Mouse (Mus musculus) ovary, postnatal 36 days (tissue): ENCODE data around the gene Plppr3.
A peak's percentile ranks its signal among the peaks of the same experiment; 100 is the strongest.
"Not testable (repeated sequence)": the region's sequence is repeated elsewhere in the genome, so short reads cannot be mapped to it uniquely, and the experiment has no call there.

Experiments used
- DNase-seq: peaks from one replicate; pipeline ENCODE4 v3.0.0; 2022; ENCODE audit warnings: low spot score, mixed read lengths

Gene Plppr3

DNA sequence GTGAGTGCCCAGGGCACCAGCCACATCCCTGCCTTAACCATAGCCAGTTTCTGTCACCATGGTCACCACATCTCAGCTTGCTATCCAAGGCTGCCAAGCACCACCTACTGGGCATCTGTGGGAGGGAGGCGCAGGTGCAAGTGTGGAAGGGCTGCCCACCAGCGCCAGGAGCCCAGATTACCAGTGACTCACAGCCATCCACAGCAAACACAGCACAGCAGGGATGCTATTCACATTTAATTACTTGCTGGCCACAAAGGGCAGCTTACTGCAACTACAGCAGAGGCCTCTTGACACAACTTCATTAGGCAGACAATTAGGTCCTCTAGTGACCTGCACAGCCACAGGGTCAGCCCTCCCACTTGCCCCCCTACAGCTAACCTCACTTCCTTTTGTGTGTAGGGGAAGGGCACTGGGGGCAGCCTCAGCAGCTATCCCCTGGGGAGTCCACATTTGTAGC, 26.5 kb upstream of the Plppr3 start:
- DNase-seq, result no peak

DNA sequence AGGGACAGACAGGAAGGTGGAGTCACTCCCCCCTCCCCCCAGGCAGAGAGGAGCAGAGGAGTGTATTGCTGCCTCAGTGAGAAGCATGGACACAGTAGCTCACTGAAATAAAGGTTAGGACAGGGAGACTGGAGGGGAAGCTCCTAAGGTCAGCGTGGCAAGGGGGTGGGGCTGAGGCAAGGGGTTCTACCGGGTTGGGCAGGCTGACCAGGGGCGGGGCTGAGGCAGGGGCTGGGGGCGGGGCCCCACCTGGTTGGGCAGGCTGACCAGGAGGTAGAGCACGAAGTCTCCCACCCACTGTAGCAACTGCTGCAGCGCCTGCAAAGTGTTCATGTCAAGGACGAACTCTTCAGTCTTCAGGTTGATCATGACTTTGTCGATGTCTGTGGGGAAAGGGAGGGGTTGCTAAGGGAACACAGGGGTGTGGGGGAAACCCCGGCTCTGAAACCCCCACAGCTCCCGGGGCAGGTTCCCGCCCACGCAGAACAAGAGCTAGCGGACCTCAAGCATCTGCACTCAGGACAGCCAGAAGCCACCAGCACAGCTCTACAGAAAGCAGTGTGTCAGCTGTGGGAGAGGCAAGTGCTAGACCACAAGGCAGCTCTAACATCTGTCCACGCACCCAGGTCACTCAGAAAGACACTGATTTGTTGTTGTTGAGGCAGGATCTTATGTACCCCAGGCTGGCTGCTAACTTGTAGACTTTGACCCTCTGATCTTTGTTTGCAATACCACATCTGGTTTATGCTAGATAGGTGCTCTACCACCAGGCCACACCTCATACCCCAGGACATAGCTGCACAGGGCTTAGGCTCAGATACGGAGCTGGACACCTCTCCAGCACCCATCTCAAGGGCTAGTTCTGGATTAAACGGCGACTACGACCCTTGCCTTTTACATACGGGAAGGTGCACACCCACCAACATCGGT, 23.1 kb upstream of the Plppr3 start:
- DNase-seq, result no peak

DNA sequence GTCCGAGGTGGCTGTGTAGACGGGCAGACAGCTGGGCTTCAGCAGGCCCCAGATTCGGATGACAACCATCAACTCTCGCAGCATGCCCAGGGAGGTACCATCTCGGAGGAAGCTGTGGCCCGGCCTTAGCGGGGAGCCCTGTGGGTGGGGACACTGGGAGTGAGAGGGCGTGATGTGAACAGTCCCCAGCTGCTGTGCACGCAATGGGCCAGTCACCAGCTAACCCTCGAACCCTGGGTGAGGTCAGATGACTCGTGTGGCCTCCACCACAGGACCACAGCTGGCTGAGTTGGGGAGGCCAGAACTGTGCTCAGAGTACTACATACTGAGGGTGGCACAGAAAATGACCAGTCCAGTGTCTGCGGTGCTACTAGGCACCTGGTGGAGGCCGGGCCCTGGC, 22.4 kb upstream of the Plppr3 start:
- DNase-seq, result no peak

DNA sequence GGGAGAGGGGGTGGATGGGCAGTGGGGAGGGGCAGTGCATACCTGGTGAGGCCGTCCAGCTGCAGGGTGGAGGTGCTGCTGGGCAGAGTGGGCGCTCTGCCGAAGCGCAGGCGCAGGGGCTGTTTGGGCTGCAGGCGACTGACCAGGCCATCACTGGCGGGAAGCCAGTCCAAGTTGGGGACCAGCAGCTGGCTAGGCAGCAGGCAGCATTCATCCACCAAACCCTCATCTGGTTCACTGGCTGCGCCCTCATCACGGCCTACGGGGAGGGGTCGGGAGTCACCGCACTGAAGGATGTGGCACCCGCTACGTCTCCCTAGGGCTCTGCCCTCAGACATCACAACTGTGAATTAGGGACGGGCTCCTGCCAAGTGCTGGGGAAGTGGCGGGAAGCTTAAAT, 21.9 kb upstream of the Plppr3 start:
- DNase-seq, result peak; percentile 42

DNA sequence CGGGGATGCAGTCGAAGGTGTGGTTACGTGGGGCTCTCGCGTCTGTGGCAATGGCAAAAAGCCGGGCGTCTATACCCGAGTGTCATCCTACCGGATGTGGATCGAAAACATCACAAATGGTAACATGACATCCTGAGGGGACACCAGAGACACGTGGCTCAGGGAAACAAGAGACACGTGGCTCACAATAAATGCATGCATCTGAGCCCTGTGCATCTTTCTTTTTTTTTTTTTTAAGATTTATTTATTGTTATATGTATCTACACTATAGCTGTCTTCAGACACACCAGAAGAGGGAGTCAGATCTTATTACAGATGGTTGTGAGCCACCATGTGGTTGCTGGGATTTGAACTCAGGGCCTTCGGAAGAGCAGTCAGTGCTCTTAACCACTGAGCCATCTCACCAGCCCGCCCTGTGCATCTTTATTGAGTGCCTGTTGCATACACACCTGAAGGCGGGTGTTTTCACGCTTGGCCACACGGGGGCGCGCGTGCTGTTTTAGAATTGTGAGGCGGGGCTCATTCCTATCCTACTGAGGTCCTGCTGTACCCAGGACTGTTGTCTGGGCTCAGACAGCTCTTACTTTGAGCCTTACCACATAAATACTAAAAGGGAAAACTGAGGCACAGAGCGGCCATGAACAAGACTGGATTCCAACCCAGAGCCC, 18.2 kb upstream of the Plppr3 start:
- DNase-seq, result peak; percentile 71

DNA sequence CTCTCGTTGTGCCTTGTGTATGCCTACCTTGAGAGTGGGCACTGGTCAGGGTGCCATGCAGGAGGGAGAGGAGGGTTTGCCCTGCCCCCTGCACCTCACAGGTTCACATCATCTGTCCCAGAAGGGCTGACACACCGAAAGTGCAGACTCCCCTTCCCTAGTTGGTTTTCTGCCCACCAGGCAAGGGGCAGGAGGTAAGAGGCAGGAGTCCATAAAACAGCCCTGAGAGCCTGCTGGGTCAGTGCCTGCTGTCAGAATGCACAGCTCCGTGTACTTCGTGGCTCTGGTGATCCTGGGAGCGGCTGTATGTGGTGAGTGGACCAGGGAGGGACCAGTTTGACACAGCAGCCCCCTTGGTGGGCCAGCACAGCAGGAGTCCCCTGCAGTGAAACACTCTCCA, 16.2 kb upstream of the Plppr3 start, which contains the start of gene Cfd:
TSS of gene Cfd (plus strand) at position 184 of the 400 bp plus-strand sequence.
- no peak for DNase-seq

DNA sequence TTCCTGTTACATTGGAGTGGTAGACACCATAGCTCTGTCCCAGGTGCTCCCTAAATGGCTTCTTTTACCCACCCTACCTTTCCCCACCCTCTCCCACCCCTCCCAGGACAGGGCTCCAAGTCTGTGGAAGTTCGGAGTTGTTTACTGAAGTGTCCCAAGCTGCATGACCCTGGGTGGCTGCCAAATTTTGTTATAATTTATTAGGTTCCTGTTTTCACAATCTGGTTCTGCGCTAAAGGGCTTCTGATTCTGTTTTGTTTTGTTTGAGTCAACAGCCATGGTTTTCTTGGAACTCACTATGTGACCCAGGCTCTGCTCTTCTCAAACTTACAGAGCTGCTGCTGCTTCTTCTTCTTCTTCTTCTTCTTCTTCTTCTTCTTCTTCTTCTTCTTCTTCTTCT, 15.0 kb upstream of the Plppr3 start:
- DNase-seq, result no peak

DNA sequence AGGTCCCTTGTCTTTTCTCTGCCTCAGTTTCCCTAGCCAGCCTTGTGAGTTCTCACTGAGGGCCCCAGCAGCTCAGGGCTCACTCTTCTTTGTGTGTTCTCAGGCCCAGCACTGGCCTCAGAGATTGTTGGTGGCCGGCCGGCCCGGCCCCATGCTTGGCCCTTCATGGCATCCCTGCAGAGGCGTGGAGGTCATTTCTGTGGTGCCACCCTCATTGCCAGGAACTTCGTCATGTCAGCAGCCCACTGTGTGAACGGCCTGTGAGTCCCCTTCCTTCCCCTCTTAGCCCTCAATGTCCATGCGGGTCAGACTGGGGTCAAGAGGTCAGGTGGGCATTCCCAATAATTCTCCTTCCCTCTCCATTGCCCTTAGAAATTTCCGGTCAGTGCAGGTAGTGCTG, 12.2 kb upstream of the Plppr3 start:
- no peak for DNase-seq

DNA sequence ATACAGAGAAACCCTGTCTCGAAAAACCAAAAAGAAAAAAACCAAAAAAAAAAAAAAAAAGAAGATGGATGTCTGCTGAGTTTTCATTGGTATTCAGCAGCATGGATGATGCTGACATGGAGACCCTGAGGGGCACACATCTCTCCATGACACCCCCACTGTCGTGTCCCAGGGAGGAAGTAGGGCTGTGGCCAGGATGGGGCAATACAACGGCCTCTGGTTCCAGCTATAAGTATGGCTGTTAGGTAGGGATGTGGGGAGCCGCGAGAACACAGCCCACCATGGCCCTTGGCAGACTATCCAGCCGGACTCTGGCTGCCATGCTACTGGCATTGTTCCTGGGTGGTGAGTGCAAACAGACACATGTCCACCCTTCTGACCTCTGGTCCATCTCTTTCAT, 11.6 kb upstream of the Plppr3 start, which contains the start of gene Elane:
TSS of gene Elane (plus strand) at position 194 of the 400 bp plus-strand sequence.
- no peak for DNase-seq

DNA sequence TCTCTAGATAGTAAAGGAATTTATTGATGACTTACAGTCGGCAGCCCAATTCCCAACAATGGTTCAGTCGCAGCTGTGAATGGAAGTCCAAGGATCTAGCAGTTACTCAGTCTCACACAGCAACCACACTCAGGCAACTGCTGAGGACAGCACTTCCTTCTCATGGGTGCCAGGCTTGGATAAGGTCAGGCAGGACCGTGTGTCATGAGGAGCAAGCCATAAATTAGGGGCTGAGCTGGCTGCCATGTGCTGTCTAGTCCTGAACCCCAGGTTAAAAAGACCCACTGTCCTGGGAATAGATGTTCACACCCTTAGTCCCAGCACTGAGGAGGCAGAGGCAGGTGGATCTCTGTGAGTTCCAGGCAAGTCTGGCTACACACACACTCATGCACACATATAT, 10.5 kb upstream of the Plppr3 start:
- DNase-seq, result not testable (repeated sequence)

DNA sequence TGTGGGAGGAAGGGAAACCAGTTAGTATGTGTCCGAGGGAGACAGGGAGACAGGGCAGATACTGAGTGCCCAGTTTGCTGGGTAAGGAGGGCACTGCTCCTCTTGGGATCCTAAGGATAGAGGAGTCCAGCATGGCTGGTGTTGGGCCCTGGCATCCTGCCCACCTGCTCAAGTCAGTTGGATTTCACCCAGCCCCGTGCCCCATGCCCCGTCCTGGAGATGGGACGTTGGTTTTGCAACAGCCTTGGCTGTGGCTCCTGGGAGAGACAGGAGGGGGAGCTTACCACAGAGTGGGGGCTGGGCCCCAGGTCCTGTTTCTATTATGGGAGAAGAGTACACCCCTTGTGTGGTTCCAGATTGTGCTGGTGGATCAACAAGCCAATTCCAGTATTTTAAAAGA, 10.0 kb upstream of the Plppr3 start:
- DNase-seq, result peak; percentile 67

DNA sequence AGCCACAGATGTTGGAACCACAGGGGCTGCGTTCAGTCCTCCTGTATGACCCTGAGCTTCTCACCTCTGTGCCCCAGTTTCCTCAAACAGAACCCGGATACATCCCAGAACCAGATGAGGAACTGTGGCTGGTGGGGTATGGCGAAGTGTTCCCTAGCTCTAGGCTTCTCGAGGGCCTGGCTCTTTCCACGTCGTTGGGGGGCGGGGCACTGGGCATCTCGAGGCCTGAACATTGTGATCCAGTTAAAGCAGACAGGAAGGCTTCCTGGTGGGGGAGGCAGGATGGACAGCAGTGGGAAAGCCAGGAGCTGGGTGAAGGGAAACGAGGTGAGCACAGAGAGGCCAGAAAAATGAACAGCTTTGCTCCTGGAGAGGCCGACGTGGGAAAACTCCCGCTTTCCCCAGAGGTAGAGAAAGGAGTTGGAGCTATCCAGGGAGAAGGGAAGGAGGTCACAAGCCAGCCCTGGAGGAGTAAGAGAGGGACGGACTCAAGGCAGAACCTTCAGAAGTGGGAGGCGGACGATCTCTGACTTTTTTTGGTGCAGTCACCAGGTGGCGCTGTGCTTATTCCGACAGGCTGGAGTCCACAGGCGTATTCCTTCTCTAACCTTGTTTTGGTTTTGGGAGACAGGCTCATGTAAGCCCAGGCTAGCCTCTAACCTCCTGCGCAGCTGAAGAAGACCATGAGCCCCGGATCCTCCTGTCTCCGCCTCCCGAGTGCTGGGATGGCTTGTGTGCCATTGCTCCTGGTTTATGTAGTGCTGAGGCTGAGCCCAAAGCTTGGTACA, 9.1 kb upstream of the Plppr3 start:
- DNase-seq, result peak; percentile 77

DNA sequence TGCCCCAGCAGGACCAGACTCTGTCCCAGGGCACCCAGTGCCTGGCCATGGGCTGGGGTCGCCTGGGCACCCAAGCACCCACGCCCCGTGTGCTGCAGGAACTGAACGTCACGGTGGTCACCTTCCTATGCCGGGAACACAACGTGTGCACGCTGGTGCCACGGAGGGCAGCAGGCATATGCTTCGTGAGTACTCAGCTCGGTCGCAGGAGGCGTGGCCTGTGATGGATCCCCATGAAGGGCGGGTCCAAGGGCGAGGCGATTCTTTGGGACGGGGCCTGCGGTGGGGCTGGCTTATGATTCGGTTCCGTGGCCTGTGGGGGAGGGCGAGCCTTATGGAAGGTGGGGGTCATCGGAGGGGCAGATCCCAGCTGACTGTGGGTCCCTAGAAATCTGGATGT, 7.5 kb upstream of the Plppr3 start:
- no peak for DNase-seq

DNA sequence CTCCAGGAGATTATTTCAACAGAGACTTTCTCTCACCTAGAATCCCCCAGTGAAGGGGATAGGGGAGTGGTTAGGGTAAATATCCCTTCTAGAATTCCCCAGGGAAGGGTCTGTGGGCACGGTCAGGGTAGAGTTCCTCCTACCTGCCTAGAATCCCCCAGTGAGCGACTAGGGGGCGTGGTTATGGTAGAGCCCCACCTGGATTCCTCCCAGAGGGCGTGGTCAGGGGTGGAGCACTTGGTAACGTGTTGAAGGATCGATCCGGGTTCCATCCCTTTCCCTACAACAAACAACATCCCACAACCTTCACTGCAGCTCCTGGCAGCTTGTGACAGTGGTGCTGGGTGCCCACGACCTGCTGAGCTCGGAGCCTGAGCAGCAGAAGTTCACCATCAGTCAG, 6.3 kb upstream of the Plppr3 start:
- DNase-seq, result no peak

DNA sequence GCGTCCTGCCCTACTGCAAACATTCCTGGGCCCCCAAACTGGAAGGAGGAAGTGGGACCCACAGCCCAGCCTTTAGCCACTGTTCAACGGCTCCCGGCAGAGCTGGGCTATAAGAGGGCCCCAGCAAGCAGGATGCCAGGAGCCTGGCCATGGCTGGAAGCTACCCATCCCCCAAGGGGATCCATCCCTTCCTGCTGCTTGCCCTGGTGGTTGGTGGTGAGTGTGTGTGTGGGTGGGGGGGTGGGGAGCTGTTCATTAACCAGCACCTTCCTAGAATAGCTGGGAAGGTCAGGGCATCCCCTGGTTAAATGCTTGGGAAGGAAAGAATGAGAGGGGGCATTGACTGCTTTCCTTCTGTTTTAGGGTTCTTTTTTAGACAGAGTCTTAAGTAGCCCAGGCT, 5.1 kb upstream of the Plppr3 start:
- DNase-seq, result no peak

DNA sequence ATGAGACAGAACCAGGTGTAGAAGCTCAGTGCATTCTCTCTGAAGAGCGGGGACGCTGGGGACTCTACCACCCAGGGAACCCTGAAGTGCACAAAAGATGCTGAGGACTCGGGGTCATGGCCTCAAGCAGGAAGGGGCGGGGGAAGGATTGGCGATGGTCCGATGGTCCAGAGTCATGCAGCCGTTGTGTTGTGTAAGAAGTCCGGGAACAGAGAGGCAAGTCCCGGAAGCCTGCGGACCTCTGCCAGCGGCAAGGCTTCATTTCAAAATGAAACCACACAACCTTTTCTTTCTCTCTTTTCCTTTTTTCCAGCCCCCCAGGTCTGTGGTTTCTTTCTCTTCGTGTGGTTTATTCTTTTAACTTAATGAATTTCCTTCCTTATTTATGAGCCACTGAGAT, 3.3 kb upstream of the Plppr3 start:
- DNase-seq, result no peak

DNA sequence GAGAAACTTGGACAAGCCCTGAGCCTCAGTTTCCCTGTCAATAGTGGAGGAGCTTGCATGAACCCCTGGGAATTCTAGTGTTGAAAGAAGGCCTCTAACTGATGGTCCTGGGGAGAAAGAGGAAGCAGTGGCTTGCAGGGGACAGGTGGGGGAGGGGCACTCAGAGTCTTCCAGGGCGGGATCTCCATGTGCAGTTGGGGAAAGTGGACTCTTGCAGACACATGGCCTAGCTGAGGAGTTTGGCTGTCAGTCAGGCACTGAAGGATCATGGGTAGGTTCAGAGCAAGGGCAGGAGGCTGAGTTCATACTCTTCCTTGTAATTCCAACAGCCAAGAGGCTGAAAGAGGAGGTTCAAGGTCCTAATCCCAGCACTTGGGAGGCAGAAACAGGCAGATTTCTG, 2.7 kb upstream of the Plppr3 start:
- DNase-seq, result no peak

DNA sequence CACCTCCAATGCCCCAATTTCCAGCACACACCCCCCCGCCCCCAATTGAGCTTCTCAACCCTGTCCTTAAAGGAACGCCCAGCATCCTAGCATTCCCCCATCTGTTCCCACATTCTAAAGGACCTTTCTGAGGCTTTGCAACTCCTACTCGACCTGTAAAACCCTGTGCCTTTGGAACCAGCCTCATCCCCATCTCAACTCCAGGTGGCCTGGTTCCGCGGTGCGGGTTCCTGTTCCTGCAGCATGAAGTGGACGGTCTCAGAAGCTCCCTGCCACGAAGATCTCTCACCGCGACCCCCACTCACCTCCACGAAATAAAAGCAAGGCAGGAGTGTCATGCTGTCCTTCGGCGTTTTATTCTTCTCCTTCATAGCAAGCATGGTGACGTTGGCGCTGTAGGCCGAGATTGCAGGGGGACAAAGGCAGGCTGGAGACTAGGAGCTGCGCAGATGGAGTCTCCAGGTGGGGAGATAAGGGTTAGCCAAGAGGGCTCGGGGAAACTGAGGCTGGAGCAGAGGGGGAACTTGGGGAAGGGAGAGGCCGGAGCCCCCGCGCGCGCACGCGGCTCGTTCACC, 632 bp downstream of the Plppr3 start:
- no peak for DNase-seq

DNA sequence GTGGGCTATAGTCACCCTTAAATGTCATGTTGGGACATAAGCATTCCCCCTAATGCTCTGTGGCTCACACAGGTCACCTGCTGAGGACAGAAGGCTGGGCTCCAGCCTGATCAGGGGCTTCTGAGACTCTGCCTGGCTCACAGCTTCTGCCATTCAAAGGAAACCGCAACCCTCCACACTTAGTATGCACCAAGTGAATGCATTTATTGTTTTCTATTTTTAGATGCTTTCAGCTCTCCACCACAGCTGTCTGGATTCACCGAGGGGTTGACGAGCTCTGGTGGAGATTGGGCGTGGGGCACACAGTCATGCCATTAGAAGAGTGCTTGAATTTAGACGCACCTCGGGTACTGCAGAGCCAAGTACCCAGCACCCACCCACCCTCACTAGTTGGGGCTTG, 1.1 kb downstream of the Plppr3 start:
- no peak for DNase-seq

DNA sequence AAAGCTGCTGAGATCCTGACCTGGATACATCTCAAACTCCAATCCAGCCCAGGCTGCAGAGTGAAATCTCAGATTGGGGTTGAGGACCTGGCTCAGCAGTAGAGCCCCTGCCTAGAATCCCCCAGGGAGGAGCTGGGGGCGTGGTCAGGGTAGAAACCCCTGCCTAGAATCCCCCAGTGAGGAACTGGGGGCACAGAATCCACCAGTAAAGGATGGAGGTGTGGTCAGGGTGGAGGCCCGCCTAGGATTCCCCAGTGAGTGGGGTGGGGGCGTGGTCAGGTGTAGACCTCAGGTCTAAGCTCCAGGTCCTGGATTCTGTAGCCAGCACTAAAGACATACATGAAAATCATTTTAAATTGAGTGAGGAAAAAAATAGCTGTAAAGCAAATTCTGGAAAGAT, 1.6 kb downstream of the Plppr3 start:
- DNase-seq, result no peak

DNA sequence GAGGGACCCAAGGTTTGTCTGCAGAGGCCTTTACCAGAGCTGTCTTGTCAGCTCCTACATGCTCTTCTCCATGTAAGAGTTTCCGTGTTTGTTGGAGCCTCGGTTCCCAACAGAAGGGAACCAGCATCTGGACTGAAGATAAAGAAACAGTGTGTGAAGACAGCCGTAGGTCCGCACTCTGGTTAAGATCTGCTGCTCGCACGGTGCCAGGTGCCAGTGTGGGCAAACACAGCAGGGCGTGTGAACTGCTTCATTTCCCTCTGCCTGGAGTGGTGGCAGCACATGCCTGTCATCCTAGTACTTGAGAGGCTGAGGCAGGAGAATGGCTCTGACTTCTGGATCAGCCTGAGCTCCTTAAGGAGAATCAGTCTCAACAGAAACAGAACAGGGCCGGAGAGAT, 2.6 kb downstream of the Plppr3 start:
- DNase-seq, result no peak

DNA sequence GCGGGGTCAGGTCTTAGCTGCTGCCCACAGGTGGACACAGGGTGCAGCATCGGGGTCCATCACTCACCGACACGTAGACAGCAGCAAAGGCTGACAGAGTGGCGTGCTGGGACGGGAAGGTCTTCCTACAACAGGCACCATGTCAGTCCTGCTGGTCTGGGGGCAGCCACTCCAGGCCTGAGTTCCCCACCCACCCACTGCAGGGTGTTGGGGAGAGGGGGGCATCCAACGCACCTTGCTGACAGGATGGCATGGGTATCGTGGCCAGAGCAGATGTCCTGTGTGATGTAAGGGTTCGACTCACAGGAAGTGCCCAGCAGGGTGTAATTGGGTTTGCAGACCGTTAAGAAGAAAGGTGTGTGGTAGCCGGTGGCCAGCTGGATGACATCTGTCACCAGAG, 7.8 kb downstream of the Plppr3 start:
- no peak for DNase-seq
